Mouse (Mus musculus): ENCODE data around the gene Gm49393. TPM values are rescaled to one million over a fixed set of nuclear protein-coding genes. Genes with fewer than 3 reads are reported as not detected.

Gm49393 gene
- polyA plus RNA-seq, 1 experiment, result not detected

- no peak overlapping the region for H3K27ac ChIP-seq (ENCODE audit: insufficient read depth, low read length)
- no peaks in the 10 kb centered on the region for H3K4me1 ChIP-seq (ENCODE audit: control insufficient read depth, insufficient read depth, low read length)
- TF ChIP-seq CTCF (IDR thresholded peaks at IDR 0.05; ENCODE audit: borderline replicate concordance, insufficient read depth, low read length) (no peak), POLR2A (IDR thresholded peaks at IDR 0.05; ENCODE audit: low read depth, low read length) (no peak)
- H3K4me3 ChIP-seq (ENCODE audit: insufficient read depth, low read length), result no peak overlapping the region
Measured at GRCm38 (mm10) chr13:60812768-60813167, 122.6 kb downstream of the Gm49393 start.

DNA sequence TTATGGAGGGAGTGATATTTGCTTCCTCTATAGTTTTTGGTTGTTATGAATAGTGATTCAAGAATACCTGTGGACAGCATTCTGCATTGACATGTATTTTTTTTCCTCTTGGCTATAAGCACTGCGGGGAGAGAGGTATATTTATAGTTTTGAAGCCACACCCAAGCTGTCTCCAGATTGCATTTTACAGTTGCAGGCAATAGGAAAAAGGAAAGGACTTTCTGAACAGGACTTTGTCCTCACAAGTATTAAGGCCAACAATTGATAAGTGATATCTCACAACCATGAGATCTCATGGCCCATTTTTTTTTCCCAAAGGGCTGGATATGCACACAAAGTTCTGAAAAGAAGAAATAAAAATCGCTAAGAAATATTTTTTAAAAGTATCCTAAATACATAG, 125.7 kb downstream of the Gm49393 start:
- no peak for TF ChIP-seq CTCF (IDR thresholded peaks at IDR 0.05; ENCODE audit: borderline replicate concordance, insufficient read depth, low read length)
- TF ChIP-seq POLR2A (IDR thresholded peaks at IDR 0.05; ENCODE audit: low read depth, low read length), result no peak

More for the DNA sequence above, 125.7 kb downstream of the Gm49393 start:
- no peaks in the 10 kb centered on the region for H3K4me1 ChIP-seq (ENCODE audit: control insufficient read depth, insufficient read depth, low read length)
- H3K4me3 ChIP-seq (ENCODE audit: insufficient read depth, low read length), result no peak overlapping the region
- H3K27ac ChIP-seq (ENCODE audit: insufficient read depth, low read length), result no peak overlapping the region

Other genes with a start within 250 kb of the Gm49393 start
- gene BC051665, start 149.2 kb downstream of the Gm49393 start, polyA plus RNA-seq (2011; ENCODE audit: insufficient read length, low read depth, missing spikeins), result not detected in 2 replicates
- not detected in 2 replicates for gene Ctsll3, start 132.7 kb downstream of the Gm49393 start, polyA plus RNA-seq (2011; ENCODE audit: insufficient read length, low read depth, missing spikeins)
- gene 4930486L24Rik, start 71.1 kb downstream of the Gm49393 start, polyA plus RNA-seq (2011; ENCODE audit: insufficient read length, low read depth, missing spikeins), result not detected in 2 replicates
- gene Gm49392, start 38.7 kb downstream of the Gm49393 start, polyA plus RNA-seq (2011; ENCODE audit: insufficient read length, low read depth, missing spikeins), result not detected in 2 replicates
- 3.3 and 3.7 TPM in 2 replicates for gene Ctla2b, start 38.1 kb downstream of the Gm49393 start, polyA plus RNA-seq (2011; ENCODE audit: insufficient read length, low read depth, missing spikeins)
- not detected in 2 replicates for gene Tpbpb, start 30.7 kb downstream of the Gm49393 start, polyA plus RNA-seq (2011; ENCODE audit: insufficient read length, low read depth, missing spikeins)
- not detected in 2 replicates for gene Gm49391, start 981 bp upstream of the Gm49393 start, polyA plus RNA-seq (2011; ENCODE audit: insufficient read length, low read depth, missing spikeins)
- gene Ctla2a, start 1.0 kb upstream of the Gm49393 start, polyA plus RNA-seq (2011; ENCODE audit: insufficient read length, low read depth, missing spikeins), result 27.8 and 47.8 TPM in 2 replicates
- not detected in 2 replicates for gene Tpbpa, start 6.4 kb upstream of the Gm49393 start, polyA plus RNA-seq (2011; ENCODE audit: insufficient read length, low read depth, missing spikeins)
- not detected in 2 replicates for gene Ctsj, start 70.4 kb upstream of the Gm49393 start, polyA plus RNA-seq (2011; ENCODE audit: insufficient read length, low read depth, missing spikeins)
- not detected in 2 replicates for gene Ctsq, start 105.0 kb upstream of the Gm49393 start, polyA plus RNA-seq (2011; ENCODE audit: insufficient read length, low read depth, missing spikeins)
- gene Ctsr, start 228.7 kb upstream of the Gm49393 start, polyA plus RNA-seq (2011; ENCODE audit: insufficient read length, low read depth, missing spikeins), result not detected in 2 replicates